Mouse (Mus musculus) ovary, postnatal 14 days (tissue): Measurements from ENCODE around the gene Sec14l1.

Experiments
- DNase-seq: peaks from one replicate; pipeline ENCODE4 v3.0.0; 2022; ENCODE audit warnings: low spot score

Gene Sec14l1

GRCm38 (mm10) chr11:117088271-117088991, 26.5 kb upstream of the Sec14l1 start:
- DNase-seq: no peak

- no peak for DNase-seq
These were observed 25.1 kb upstream of the Sec14l1 start for GRCm38 (mm10) chr11:117089673-117090419.

GRCm38 (mm10) chr11:117091406-117091805, 23.6 kb upstream of the Sec14l1 start:
- no peak for DNase-seq

- DNase-seq: no peak
These were observed 23.1 kb upstream of the Sec14l1 start for GRCm38 (mm10) chr11:117091845-117092244.

- DNase-seq: no peak
These were observed 22.3 kb upstream of the Sec14l1 start for GRCm38 (mm10) chr11:117092711-117093110.

- DNase-seq: no peak
These were observed 20.9 kb upstream of the Sec14l1 start for GRCm38 (mm10) chr11:117093900-117094552.

- DNase-seq: no peak
These were observed 20.3 kb upstream of the Sec14l1 start for GRCm38 (mm10) chr11:117094646-117095045.

- DNase-seq: no peak
These were observed 17.9 kb upstream of the Sec14l1 start for GRCm38 (mm10) chr11:117097021-117097420.

- no peak for DNase-seq
These were observed 16.8 kb upstream of the Sec14l1 start for GRCm38 (mm10) chr11:117098155-117098554.

- DNase-seq: no peak
These were observed 16.2 kb upstream of the Sec14l1 start for GRCm38 (mm10) chr11:117098784-117099183.

GRCm38 (mm10) chr11:117099372-117099771, 15.6 kb upstream of the Sec14l1 start:
- no peak for DNase-seq

- no peak for DNase-seq
These were observed 13.5 kb upstream of the Sec14l1 start for GRCm38 (mm10) chr11:117101351-117101921.

- DNase-seq: no peak
These were observed 12.8 kb upstream of the Sec14l1 start for GRCm38 (mm10) chr11:117101925-117102717.

- peak; percentile 52 for DNase-seq
These were observed 11.4 kb upstream of the Sec14l1 start for GRCm38 (mm10) chr11:117103523-117103922.

- DNase-seq: no peak
These were observed 10.8 kb upstream of the Sec14l1 start for GRCm38 (mm10) chr11:117104044-117104757.

GRCm38 (mm10) chr11:117105315-117105714, 9.7 kb upstream of the Sec14l1 start:
- no peak for DNase-seq

- DNase-seq: no peak
These were observed 9.1 kb upstream of the Sec14l1 start for GRCm38 (mm10) chr11:117105850-117106249.

- no peak for DNase-seq
These were observed 8.2 kb upstream of the Sec14l1 start for GRCm38 (mm10) chr11:117106633-117107334.

GRCm38 (mm10) chr11:117107837-117108236, 7.1 kb upstream of the Sec14l1 start:
- no peak for DNase-seq

- peak; percentile 67 for DNase-seq
These were observed 6.4 kb upstream of the Sec14l1 start for GRCm38 (mm10) chr11:117108595-117108994.
